27 mouse cellular contexts compared by ENCODE assay signal in the genomic region with DNA sequence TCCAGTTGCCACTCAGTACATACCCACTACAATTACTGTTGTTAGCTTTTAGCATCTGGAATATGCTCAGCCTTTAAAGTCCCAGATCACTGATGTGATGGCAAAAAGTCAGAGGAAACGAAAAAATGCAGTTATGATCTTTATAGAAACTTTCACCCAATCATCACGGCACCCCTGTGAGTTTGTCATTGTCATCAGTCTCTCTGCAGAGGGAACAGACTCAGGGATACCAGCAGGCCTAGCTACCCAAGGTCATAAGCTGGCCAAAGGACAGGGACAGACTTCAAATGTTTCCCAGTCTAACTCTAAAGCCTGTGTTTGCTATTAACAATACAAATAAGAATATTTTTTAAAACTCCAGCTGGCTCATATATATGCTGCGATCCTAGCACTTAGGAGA. TPM values are rescaled to one million over a fixed set of nuclear protein-coding genes. Genes with fewer than 3 reads are reported as not detected.
DNase-seq lines count a peak whose midpoint lies in the region; ATAC-seq lines count a peak whose summit lies in the region.
"Had no signal": no experiment of that assay in that cellular context is flagged by ENCODE, and none has a peak within 500 bp of the region (broad histone marks: within the 10 kb centered on the region; RNA-seq: fewer than 3 reads in every experiment).

No protein-coding gene starts in this region.

- peaks cover 48% of the 10 kb centered on the region for H3K4me1 ChIP-seq in heart, embryonic 15.5 days (replicated peaks)
- H3K4me1 ChIP-seq in liver, embryonic 13.5 days (replicated peaks), result peaks cover 90% of the 10 kb centered on the region

- H3K4me3 ChIP-seq in heart, embryonic 15.5 days, result no peak overlapping the region
- H3K4me3 ChIP-seq in liver, embryonic 13.5 days (replicated peaks), result no peak overlapping the region
- H3K4me3 ChIP-seq: erythroblast, embryonic 14.5 days; gastrocnemius, adult 2 months; kidney, embryonic 15.5 days; limb, embryonic 13.5 days; neural tube, embryonic 12.5 days had no signal

- intact Hi-C loops in heart, postnatal 36 days (cut with DNase I), result no loop called here

- H3K9me3 ChIP-seq in heart, embryonic 15.5 days (replicated peaks), result no peaks in the 10 kb centered on the region
- H3K9me3 ChIP-seq in liver, embryonic 13.5 days (replicated peaks), result no peaks in the 10 kb centered on the region
- H3K9me3 ChIP-seq: kidney, embryonic 15.5 days; limb, embryonic 13.5 days; neural tube, embryonic 12.5 days had no signal

- peak; percentile 28 to 44 for DNase-seq in adrenal gland, postnatal 36 days
- no peak for DNase-seq in adrenal gland, postnatal 4 days (ENCODE audit: low spot score in 2 of 2)
- no peak for DNase-seq in heart, postnatal 36 days
- no peak for DNase-seq in liver, embryonic 13.5 days
- DNase-seq in liver, result no peak
- DNase-seq: adrenal gland, postnatal 10 days; cerebellum, adult 2 months; cerebellum, postnatal 14 days; gastrocnemius, adult 2 months; gastrocnemius, postnatal 36 days; kidney, adult 18-20 months; kidney, postnatal 25 days; lung, postnatal 36 days; right cerebral cortex, postnatal 4 days; thymus, postnatal 4 days had no signal

- peak overlapping the region; percentile 33; the same call in 1 of the 2 replicates for H3K27ac ChIP-seq in heart, embryonic 15.5 days
- peak overlapping the region; percentile 45 for H3K27ac ChIP-seq in liver, embryonic 13.5 days
- H3K27ac ChIP-seq: gastrocnemius, adult 2 months; kidney, embryonic 15.5 days; limb, embryonic 13.5 days; neural tube, embryonic 12.5 days; stomach, postnatal 0 days had no signal

- no peaks in the 10 kb centered on the region for H3K36me3 ChIP-seq in heart, embryonic 15.5 days
- peaks cover 55% of the 10 kb centered on the region for H3K36me3 ChIP-seq in liver, embryonic 13.5 days

- H3K27me3 ChIP-seq in heart, embryonic 15.5 days, result no peaks in the 10 kb centered on the region
- H3K27me3 ChIP-seq in liver, embryonic 13.5 days, result no peaks in the 10 kb centered on the region
- H3K27me3 ChIP-seq: kidney, embryonic 15.5 days; limb, embryonic 13.5 days; neural tube, embryonic 12.5 days had no signal

- H3K9ac ChIP-seq in heart, embryonic 15.5 days, result no peak overlapping the region
- no peak overlapping the region for H3K9ac ChIP-seq in liver, embryonic 13.5 days
- H3K9ac ChIP-seq: kidney, embryonic 15.5 days; limb, embryonic 13.5 days; neural tube, embryonic 12.5 days had no signal

- no peak for ATAC-seq in heart, embryonic 15.5 days (replicated peaks; ENCODE audit: insufficient number of reproducible peaks, insufficient read depth, low FRiP score, low read depth)
- no peak for ATAC-seq in liver, embryonic 13.5 days (ENCODE audit: low read depth)
- ATAC-seq: CD4-positive, CD25-positive, alpha-beta regulatory T cell, adult 4 months; forebrain, embryonic 16.5 days; hindbrain, embryonic 16.5 days; midbrain, embryonic 16.5 days had no signal

- H3K4me2 ChIP-seq in heart, embryonic 15.5 days, result no peak overlapping the region
- H3K4me2 ChIP-seq in liver, embryonic 13.5 days, result no peak overlapping the region
- H3K4me2 ChIP-seq: heart, embryonic 11.5 days; kidney, embryonic 15.5 days; limb, embryonic 13.5 days; midbrain, embryonic 11.5 days; neural tube, embryonic 12.5 days had no signal

- WGBS in heart, embryonic 15.5 days, result 71% methylated on average over 3 of the region's 3 CpGs
- 75% methylated on average over 3 of the region's 3 CpGs for WGBS in liver, embryonic 13.5 days (ENCODE audit: insufficient replicate concordance)

RNA-seq across cellular contexts. Expression of a gene that starts 33.7 kb away (rescaled TPM):
- 1 to 10 TPM; 5.6 to 9.5 TPM for total RNA-seq in adrenal gland, postnatal 36 days (2021)
- 1 to 10 TPM; 4.4 to 4.6 TPM for total RNA-seq in adrenal gland, postnatal 4 days (2021)
- 1.5 and 2.9 TPM in 2 replicates for polyA plus RNA-seq in heart, embryonic 15.5 days (2015; fragmentation: Nextera tagmentation; extraction: Ambion mirVana)
- total RNA-seq in heart, postnatal 36 days (2021), result 1 to 10 TPM; 2.1 TPM
- 11.4 and 12.2 TPM in 2 replicates for polyA plus RNA-seq in liver, embryonic 13.5 days (2015; fragmentation: Nextera tagmentation; extraction: Ambion mirVana)

RNA-seq across cellular contexts. Expression of a gene that starts 34.4 kb away (rescaled TPM):
- 100 to 1,000 TPM; 126 to 136 TPM for total RNA-seq in adrenal gland, postnatal 36 days (2021)
- 100 to 1,000 TPM in 1 of 2 experiments, 10 to 100 TPM in 1; 97.4 to 117 TPM for total RNA-seq in adrenal gland, postnatal 4 days (2021)
- polyA plus RNA-seq in heart, embryonic 15.5 days (2015; fragmentation: Nextera tagmentation; extraction: Ambion mirVana), result 8.8 and 11.2 TPM in 2 replicates
- total RNA-seq in heart, postnatal 36 days (2021), result 100 to 1,000 TPM in 1 of 2 experiments, 10 to 100 TPM in 1; 92.1 to 101 TPM
- 20.1 and 20.4 TPM in 2 replicates for polyA plus RNA-seq in liver, embryonic 13.5 days (2015; fragmentation: Nextera tagmentation; extraction: Ambion mirVana)

Comparison
In these comparisons a context has a peak if more than half of its experiments do, and no peak if none do; other contexts are left out.
1. DNase-seq: peak in adrenal gland, postnatal 36 days (2 of 2); none in adrenal gland, postnatal 4 days (0 of 2), heart, postnatal 36 days (0 of 2), liver, embryonic 13.5 days (single experiment) and liver (single experiment).